Mouse (Mus musculus) liver, embryonic 13.5 days (tissue): ENCODE results near the gene Dera. TPM values are rescaled to one million over a fixed set of nuclear protein-coding genes. Genes with fewer than 3 reads are reported as not detected.

Source experiments
- ATAC-seq: fragments of 200-750 bp; cut with Nextera tagmentation; 2 replicates; pipeline ENCODE4 v1.8.0; 2017; ENCODE audit warnings: low read depth, mild to moderate bottlenecking, moderate number of reproducible peaks, moderate library complexity
- DNase-seq: peaks from one replicate; pipeline ENCODE4 v3.0.0; 2022
- H3K27ac ChIP-seq: fragments of 300-500 bp; sonication (generic); 2 replicates; pipeline ENCODE4 v1.5.1; 2015; ENCODE audit warnings: moderate library complexity, mild to moderate bottlenecking, inconsistent platforms
- H3K27me3 ChIP-seq: fragments of 300-500 bp; sonication (generic); 2 replicates; pipeline ENCODE4 v1.6.1; 2015; ENCODE audit warnings: mild to moderate bottlenecking, inconsistent platforms
- H3K36me3 ChIP-seq: fragments of 300-500 bp; sonication (generic); 2 replicates; pipeline ENCODE4 v1.6.1; 2015; ENCODE audit warnings: mild to moderate bottlenecking, inconsistent platforms
- H3K4me1 ChIP-seq: fragments of 300-500 bp; sonication (generic); replicated peaks from 2 replicates; pipeline ENCODE4 v1.6.1; 2015; ENCODE audit warnings: inconsistent platforms
- H3K4me2 ChIP-seq: fragments of 300-500 bp; sonication (generic); 2 replicates; pipeline ENCODE4 v1.6.1; 2015; ENCODE audit warnings: inconsistent platforms, mild to moderate bottlenecking, moderate library complexity
- H3K4me3 ChIP-seq: fragments of 300-500 bp; sonication (generic); replicated peaks from 2 replicates; pipeline ENCODE4 v1.5.1; 2015; ENCODE audit warnings: mild to moderate bottlenecking, inconsistent platforms
- H3K9ac ChIP-seq: fragments of 300-500 bp; sonication (generic); 2 replicates; pipeline ENCODE4 v1.6.1; 2015; ENCODE audit warnings: mild to moderate bottlenecking, inconsistent platforms
- H3K9me3 ChIP-seq: fragments of 300-500 bp; sonication (generic); replicated peaks from 2 replicates; pipeline ENCODE4 v1.6.1; 2016; ENCODE audit warnings: inconsistent platforms
- WGBS: fragments of 180-500 bp; shearing (Covaris S2); methylation state at CpG from one replicate; pipeline ENCODE4 v1.1.7; 2015; ENCODE audit not compliant: insufficient replicate concordance; 5-methylcytosine and 5-hydroxymethylcytosine counted together
- polyA plus RNA-seq: library from polyadenylated mRNA; unstranded; fragments of >200 nt; fragmentation: Nextera tagmentation; extraction: Ambion mirVana; gene quantifications from 2 replicates; pipeline ENCODE4 v1.2.1, GENCODE M21; 2015

Gene Dera
- polyA plus RNA-seq, 1 experiment from 2014 or later: 53.1 TPM

- H3K9ac ChIP-seq: no peak overlapping the region
- ATAC-seq: no peak
- H3K4me2 ChIP-seq: no peak overlapping the region
- peaks cover 4% of the 10 kb centered on the region; the same call in 1 of the 2 replicates for H3K4me1 ChIP-seq
- H3K27ac ChIP-seq: no peak overlapping the region
- H3K36me3 ChIP-seq: no peaks in the 10 kb centered on the region
- WGBS: 85% methylated on average over 15 of the region's 15 CpGs
- no peaks in the 10 kb centered on the region for H3K27me3 ChIP-seq
- no peaks in the 10 kb centered on the region for H3K9me3 ChIP-seq
- DNase-seq: no peak
- H3K4me3 ChIP-seq: no peak overlapping the region
These were observed 6.6 kb downstream of the Dera start for GRCm38 (mm10) chr6:137760966-137761365.

- no peak overlapping the region for H3K27ac ChIP-seq
- no peak for DNase-seq
- H3K9ac ChIP-seq: no peak overlapping the region
- no peak overlapping the region for H3K4me3 ChIP-seq
- ATAC-seq: no peak
- WGBS: 60% methylated on average over 3 of the region's 3 CpGs
- H3K9me3 ChIP-seq: no peaks in the 10 kb centered on the region
- H3K4me2 ChIP-seq: no peak overlapping the region
- no peaks in the 10 kb centered on the region for H3K36me3 ChIP-seq
- H3K4me1 ChIP-seq: no peaks in the 10 kb centered on the region
- H3K27me3 ChIP-seq: no peaks in the 10 kb centered on the region
These were observed 10.3 kb downstream of the Dera start for GRCm38 (mm10) chr6:137764572-137765210.

DNA sequence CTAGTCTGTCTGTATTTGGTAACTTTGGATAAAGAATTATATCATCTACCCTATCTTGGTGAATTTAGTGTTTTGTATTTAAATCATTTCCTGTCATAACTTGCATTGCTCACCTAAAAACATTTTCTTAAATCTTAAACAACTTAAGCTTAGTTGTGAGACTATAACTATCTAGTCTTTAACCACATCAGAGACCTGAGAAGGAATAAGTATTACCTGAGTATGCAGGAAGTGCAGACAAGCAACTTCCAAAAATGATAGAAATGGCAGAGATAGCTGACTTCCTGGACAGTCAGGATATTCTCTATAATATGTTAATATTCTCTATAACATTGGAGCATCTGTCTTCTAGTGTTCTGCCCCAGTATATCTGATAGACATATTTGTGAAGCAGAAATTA, 11.8 kb downstream of the Dera start:
- Histone ChIP-seq H3K27ac (no peak overlapping the region), H3K4me2 (no peak overlapping the region)
- ATAC-seq: no peak

GRCm38 (mm10) chr6:137771621-137772250, 17.4 kb downstream of the Dera start:
- DNase-seq (no peak), ATAC-seq (no peak)
- no peaks in the 10 kb centered on the region for H3K4me1 ChIP-seq
- H3K4me3 ChIP-seq: no peak overlapping the region
- WGBS: 71% methylated on average over 3 of the region's 3 CpGs
- H3K9me3 ChIP-seq: no peaks in the 10 kb centered on the region
- no peak overlapping the region for H3K27ac ChIP-seq
- no peaks in the 10 kb centered on the region for H3K36me3 ChIP-seq
- no peak overlapping the region for H3K9ac ChIP-seq
- no peak overlapping the region for H3K4me2 ChIP-seq
- no peaks in the 10 kb centered on the region for H3K27me3 ChIP-seq

More for the DNA sequence above, 11.8 kb downstream of the Dera start:
- Histone ChIP-seq H3K36me3 (no peaks in the 10 kb centered on the region), H3K4me1 (no peaks in the 10 kb centered on the region), H3K9ac (no peak overlapping the region), H3K27me3 (no peaks in the 10 kb centered on the region), H3K4me3 (no peak overlapping the region), H3K9me3 (no peaks in the 10 kb centered on the region)
- DNase-seq: no peak

GRCm38 (mm10) chr6:137772918-137773636, 18.7 kb downstream of the Dera start:
- no peak overlapping the region for H3K9ac ChIP-seq
- 81% methylated on average over 8 of the region's 8 CpGs for WGBS
- no peaks in the 10 kb centered on the region for H3K36me3 ChIP-seq
- no peaks in the 10 kb centered on the region for H3K27me3 ChIP-seq
- ATAC-seq (no peak), DNase-seq (no peak)
- no peak overlapping the region for H3K4me2 ChIP-seq
- H3K9me3 ChIP-seq: no peaks in the 10 kb centered on the region
- H3K4me3 ChIP-seq: no peak overlapping the region
- H3K4me1 ChIP-seq: no peaks in the 10 kb centered on the region
- H3K27ac ChIP-seq: no peak overlapping the region

DNA sequence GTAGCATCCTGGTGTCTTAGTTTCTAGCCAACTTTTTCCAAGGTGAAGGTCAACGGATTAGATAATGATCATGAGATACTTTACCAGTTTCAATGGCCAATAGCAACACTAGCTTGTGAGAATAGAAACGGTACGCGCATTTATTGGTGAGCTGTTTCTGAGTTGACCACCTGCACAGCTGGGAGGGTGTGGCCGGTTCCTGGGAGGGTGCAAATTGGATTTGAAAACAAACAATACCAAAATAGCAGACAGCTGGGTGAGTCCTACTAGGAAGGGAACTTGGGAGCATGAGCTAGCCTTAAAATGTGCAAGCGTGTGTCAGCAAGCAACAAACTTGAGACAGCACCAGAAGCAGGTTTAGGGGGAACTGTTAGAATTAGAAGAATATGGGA, 19.3 kb downstream of the Dera start:
- Histone ChIP-seq H3K27me3 (no peaks in the 10 kb centered on the region), H3K4me1 (no peaks in the 10 kb centered on the region), H3K9me3 (no peaks in the 10 kb centered on the region), H3K27ac (no peak overlapping the region), H3K36me3 (no peaks in the 10 kb centered on the region), H3K4me2 (no peak overlapping the region), H3K4me3 (no peak overlapping the region), H3K9ac (no peak overlapping the region)
- 79% methylated on average over 6 of the region's 6 CpGs for WGBS
- no peak for ATAC-seq
- no peak for DNase-seq

DNA sequence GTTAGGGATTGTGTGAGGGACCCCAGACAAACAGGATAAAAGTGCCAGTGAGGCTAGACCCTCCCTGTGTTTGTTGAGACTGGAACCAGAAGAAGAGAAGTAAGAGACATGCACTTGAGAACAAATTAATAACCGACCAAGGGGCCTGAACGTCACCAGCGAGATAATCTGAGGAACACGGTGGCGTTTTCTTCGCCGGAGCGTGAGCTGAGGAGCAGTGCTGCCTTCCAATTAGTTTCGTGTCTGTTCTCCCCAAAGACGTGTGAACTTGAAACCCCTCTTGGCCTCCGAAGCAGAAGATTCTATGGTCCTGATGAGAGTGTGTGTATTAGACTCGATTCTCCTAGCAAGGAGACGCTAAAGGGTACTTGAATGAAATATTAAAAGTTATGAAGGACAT, 19.8 kb downstream of the Dera start:
- Histone ChIP-seq H3K36me3 (no peaks in the 10 kb centered on the region), H3K4me2 (no peak overlapping the region), H3K27ac (no peak overlapping the region), H3K4me1 (no peaks in the 10 kb centered on the region), H3K9ac (no peak overlapping the region), H3K4me3 (no peak overlapping the region), H3K9me3 (no peaks in the 10 kb centered on the region), H3K27me3 (no peaks in the 10 kb centered on the region)
- no peak for DNase-seq
- WGBS: 87% methylated on average over 13 of the region's 13 CpGs
- no peak for ATAC-seq

DNA sequence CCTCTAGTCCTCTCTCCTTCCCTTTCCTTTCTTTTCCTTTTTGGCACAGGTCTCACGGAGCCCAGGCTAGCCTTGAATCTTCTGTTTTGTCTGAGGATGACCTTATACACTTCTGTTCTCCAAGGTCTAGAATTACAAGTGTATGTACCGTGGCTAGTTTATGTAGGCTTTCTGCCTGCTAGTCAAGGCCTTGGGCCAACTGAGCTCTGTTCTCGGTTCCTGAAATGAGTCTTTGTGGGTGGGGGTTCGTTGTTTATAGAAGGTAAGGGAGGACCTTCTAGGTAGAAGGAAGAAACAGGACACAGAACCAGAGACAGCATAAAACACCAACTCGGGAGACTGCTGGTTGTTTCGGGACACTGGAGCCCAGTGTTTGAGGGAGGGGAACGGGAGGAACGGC, 20.8 kb downstream of the Dera start:
- Histone ChIP-seq H3K27me3 (no peaks in the 10 kb centered on the region), H3K4me3 (no peak overlapping the region), H3K9ac (no peak overlapping the region), H3K4me2 (no peak overlapping the region), H3K9me3 (no peaks in the 10 kb centered on the region), H3K36me3 (peaks cover 5% of the 10 kb centered on the region; the same call in 1 of the 2 replicates), H3K4me1 (no peaks in the 10 kb centered on the region), H3K27ac (no peak overlapping the region)
- ATAC-seq (no peak), DNase-seq (no peak)
- WGBS: 76% methylated on average over 8 of the region's 8 CpGs

DNA sequence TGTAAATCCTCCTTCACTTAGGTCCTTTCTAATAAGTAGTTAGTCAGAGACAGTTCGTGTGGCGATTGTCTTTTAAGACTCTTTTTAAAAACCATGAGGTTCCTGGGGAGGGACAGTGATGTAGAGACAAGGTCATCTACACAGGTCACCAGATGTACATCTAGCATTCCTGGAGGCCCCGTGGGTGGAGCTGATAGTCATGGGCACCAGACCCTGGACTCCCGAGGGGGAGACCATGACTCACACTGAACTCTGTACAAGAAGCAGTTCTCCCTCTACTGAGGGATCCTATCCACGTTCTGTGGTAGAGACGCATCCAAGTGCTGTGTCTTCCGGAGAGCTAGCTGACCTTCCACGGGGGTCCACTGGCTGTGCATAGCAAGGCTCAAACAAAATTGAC, 22.6 kb downstream of the Dera start:
- Histone ChIP-seq H3K27me3 (no peaks in the 10 kb centered on the region), H3K9me3 (no peaks in the 10 kb centered on the region), H3K4me2 (no peak overlapping the region), H3K9ac (no peak overlapping the region), H3K36me3 (peaks cover 13% of the 10 kb centered on the region; the same call in 1 of the 2 replicates), H3K4me3 (no peak overlapping the region), H3K4me1 (no peaks in the 10 kb centered on the region), H3K27ac (no peak overlapping the region)
- ATAC-seq (no peak), DNase-seq (no peak)
- 70% methylated on average over 8 of the region's 8 CpGs for WGBS

DNA sequence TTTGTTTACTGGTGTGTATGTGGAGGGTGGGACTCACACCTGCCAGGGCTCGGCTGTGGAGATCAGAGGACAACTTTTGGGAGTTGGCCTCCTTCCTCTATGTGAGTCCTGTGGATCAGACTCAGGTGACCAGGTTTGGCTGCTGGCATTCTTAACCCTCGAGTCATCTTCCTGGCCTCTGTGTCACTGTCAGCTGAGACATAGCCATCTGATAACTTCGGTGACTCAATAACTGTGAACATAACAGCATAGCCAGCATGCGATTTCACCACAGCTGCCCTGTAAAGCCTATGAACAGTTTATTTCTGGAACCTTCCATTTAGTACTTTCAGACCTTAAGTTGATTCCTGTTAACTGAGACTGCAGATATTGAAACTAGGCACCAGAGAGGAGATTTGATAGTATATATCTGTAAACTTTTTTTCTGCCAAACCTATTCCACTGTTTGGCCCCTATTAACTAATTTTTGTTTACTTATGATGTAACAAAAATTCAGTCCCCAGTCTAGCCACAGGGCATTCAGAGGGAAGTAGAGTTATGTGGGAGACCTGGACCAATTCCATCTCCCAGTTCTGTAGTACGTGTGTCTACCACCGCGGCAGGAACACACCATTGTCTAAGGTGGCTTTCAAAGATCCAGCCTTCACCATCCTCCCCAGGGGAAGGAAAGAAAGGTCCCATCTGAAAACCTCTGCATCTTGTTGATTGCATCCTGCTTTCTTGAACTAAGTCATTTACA, 29.7 kb downstream of the Dera start:
- DNase-seq (no peak), ATAC-seq (no peak)
- Histone ChIP-seq H3K4me2 (no peak overlapping the region), H3K4me3 (no peak overlapping the region), H3K4me1 (no peaks in the 10 kb centered on the region), H3K9me3 (no peaks in the 10 kb centered on the region), H3K27ac (no peak overlapping the region), H3K36me3 (peaks cover 25% of the 10 kb centered on the region), H3K9ac (no peak overlapping the region), H3K27me3 (no peaks in the 10 kb centered on the region)
- WGBS: 68% methylated on average over 7 of the region's 7 CpGs

- no peak for DNase-seq
- no peak overlapping the region for H3K4me3 ChIP-seq
These were observed 34.7 kb downstream of the Dera start for GRCm38 (mm10) chr6:137788976-137789590.

More at GRCm38 (mm10) chr6:137788976-137789590, 34.7 kb downstream of the Dera start:
- 53% methylated on average over 9 of the region's 9 CpGs for WGBS
- ATAC-seq: no peak
- H3K27ac ChIP-seq: no peak overlapping the region
- H3K27me3 ChIP-seq: no peaks in the 10 kb centered on the region
- H3K9ac ChIP-seq: no peak overlapping the region
- no peaks in the 10 kb centered on the region for H3K4me1 ChIP-seq
- peaks cover 12% of the 10 kb centered on the region; the same call in 1 of the 2 replicates for H3K36me3 ChIP-seq
- H3K9me3 ChIP-seq: no peaks in the 10 kb centered on the region
- H3K4me2 ChIP-seq: no peak overlapping the region
